Mouse (Mus musculus): ENCODE results near the gene Ambn.

DNA sequence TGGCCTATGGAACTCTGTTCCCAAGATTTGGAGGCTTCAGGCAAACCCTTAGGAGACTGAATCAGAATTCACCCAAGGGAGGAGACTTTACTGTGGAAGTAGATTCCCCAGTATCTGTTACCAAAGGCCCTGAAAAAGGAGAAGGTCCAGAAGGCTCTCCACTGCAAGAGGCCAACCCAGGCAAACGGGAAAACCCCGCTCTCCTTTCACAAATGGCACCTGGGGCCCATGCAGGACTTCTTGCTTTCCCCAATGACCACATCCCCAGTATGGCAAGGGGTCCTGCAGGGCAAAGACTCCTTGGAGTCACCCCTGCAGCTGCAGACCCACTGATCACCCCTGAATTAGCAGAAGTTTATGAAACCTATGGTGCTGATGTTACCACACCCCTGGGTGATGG lies 11.7 kb downstream of the Ambn start:
- TF ChIP-seq POLR2A (IDR thresholded peaks at IDR 0.05; ENCODE audit: low read depth, low read length), result no peak
- TF ChIP-seq CTCF (IDR thresholded peaks at IDR 0.05; ENCODE audit: extremely low read depth, insufficient read length, insufficient replicate concordance, low read depth, low read length), result no peak

Data from small intestine, adult 2 months (tissue).